Mouse (Mus musculus): Measurements from ENCODE around the gene S100a3. TPM values are rescaled to one million over a fixed set of nuclear protein-coding genes. Genes with fewer than 3 reads are reported as not detected.

The S100a3 gene
- polyA plus RNA-seq, 1 experiment: 1.9 TPM

DNA sequence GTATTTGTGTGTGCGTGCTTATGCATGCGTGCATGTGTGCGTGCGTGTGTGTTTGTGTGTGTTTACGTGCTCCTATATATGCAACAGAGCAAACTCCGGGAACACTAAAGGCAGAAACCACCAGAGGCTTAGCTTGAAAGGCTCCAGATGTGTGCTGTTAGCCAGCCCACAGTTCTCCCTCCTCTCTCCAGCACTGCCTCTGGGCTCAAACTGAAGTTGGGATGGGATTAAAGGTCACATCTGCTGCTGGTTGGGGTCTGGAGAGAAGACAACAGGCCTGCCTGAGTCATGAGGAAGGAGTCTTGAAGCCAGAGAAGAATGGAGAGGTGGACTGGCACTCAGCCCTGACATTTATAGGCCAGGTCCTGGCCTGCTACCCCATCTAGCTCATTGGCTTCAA lies 45.8 kb downstream of the S100a3 start:
- Histone ChIP-seq H3K27ac (ENCODE audit: insufficient read depth, low read length) (no peak overlapping the region), H3K4me3 (ENCODE audit: insufficient read depth, low read length) (no peak overlapping the region), H3K4me1 (ENCODE audit: control insufficient read depth, insufficient read depth, low read length) (peaks cover 5% of the 10 kb centered on the region)
- TF ChIP-seq POLR2A (IDR thresholded peaks at IDR 0.05; ENCODE audit: extremely low read depth, insufficient read depth, low read length) (no peak), CTCF (IDR thresholded peaks at IDR 0.05; ENCODE audit: extremely low read depth, insufficient read depth, low read length) (no peak)

GRCm38 (mm10) chr3:90607361-90607760 lies 47.0 kb downstream of the S100a3 start:
- no peak for TF ChIP-seq CTCF (IDR thresholded peaks at IDR 0.05; ENCODE audit: extremely low read depth, insufficient read depth, low read length)
- no peak for TF ChIP-seq POLR2A (IDR thresholded peaks at IDR 0.05; ENCODE audit: extremely low read depth, insufficient read depth, low read length)
- no peak overlapping the region for H3K27ac ChIP-seq (ENCODE audit: insufficient read depth, low read length)
- H3K4me3 ChIP-seq (ENCODE audit: insufficient read depth, low read length): no peak overlapping the region
- peaks cover 5% of the 10 kb centered on the region for H3K4me1 ChIP-seq (ENCODE audit: control insufficient read depth, insufficient read depth, low read length)

DNA sequence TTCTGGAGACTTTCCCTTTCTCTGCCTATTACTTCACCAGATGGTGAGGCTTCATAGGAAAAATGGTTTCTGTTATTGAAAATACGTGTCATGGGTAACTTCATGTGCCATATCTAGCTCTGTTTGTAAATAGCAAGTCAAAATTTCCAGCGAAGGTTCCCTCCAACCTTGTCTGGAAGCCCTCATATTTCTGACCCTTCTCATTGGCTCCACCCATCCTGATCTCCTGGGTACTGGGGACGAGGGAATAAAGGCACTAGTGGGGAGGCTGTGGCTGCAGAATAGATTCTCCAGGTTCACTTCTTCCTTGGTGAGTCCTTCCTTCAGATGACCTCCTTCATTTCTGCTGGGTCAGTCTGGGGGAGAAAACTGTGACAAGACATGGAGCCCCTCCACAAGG lies 47.8 kb downstream of the S100a3 start, which contains the start of gene S100a5:
Gene S100a5 (plus strand): TSS at position 301 of the 400 bp plus-strand sequence.
- Histone ChIP-seq H3K27ac (ENCODE audit: insufficient read depth, low read length) (no peak within 1 kb of the TSS), H3K4me3 (ENCODE audit: insufficient read depth, low read length) (no peak within 1 kb of the TSS), H3K4me1 (ENCODE audit: control insufficient read depth, insufficient read depth, low read length) (peaks cover 5% of the 10 kb centered on the region)
- no peak for TF ChIP-seq POLR2A (IDR thresholded peaks at IDR 0.05; ENCODE audit: extremely low read depth, insufficient read depth, low read length)
- no peak for TF ChIP-seq CTCF (IDR thresholded peaks at IDR 0.05; ENCODE audit: extremely low read depth, insufficient read depth, low read length)

- peaks cover 5% of the 10 kb centered on the region for H3K4me1 ChIP-seq (ENCODE audit: control insufficient read depth, insufficient read depth, low read length)
- H3K4me3 ChIP-seq (ENCODE audit: insufficient read depth, low read length): no peak overlapping the region
- no peak overlapping the region for H3K27ac ChIP-seq (ENCODE audit: insufficient read depth, low read length)
- TF ChIP-seq POLR2A (IDR thresholded peaks at IDR 0.05; ENCODE audit: extremely low read depth, insufficient read depth, low read length): no peak
- no peak for TF ChIP-seq CTCF (IDR thresholded peaks at IDR 0.05; ENCODE audit: extremely low read depth, insufficient read depth, low read length)
These were observed 48.7 kb downstream of the S100a3 start for GRCm38 (mm10) chr3:90609102-90609501.

- Histone ChIP-seq H3K4me3 (ENCODE audit: insufficient read depth, low read length) (no peak overlapping the region), H3K4me1 (ENCODE audit: control insufficient read depth, insufficient read depth, low read length) (peaks cover 1% of the 10 kb centered on the region; the same call in 1 of the 2 replicates), H3K27ac (ENCODE audit: insufficient read depth, low read length) (no peak overlapping the region)
- no peak for TF ChIP-seq POLR2A (IDR thresholded peaks at IDR 0.05; ENCODE audit: extremely low read depth, insufficient read depth, low read length)
- no peak for TF ChIP-seq CTCF (IDR thresholded peaks at IDR 0.05; ENCODE audit: extremely low read depth, insufficient read depth, low read length)
These were observed 51.1 kb downstream of the S100a3 start for GRCm38 (mm10) chr3:90611494-90611893.

DNA sequence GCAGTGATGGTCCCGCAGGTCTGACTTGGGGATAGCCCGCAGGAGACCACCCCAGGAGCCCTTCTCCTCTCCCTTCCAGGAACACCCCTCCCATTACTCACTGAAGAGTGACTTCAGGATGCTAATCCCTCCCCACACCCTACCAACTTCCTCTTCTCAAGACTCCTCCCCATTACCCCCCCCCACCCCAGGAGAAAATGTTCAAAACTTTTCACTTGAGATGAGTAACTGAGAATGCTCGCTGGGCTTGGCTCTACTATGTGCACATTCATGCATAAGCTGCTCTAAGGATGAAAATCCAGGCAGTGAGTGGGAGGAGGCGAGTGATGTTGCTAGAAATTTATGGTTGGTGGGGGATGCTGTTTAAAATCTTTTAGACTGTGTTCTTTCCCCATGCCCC lies 51.7 kb downstream of the S100a3 start:
- TF ChIP-seq CTCF (IDR thresholded peaks at IDR 0.05; ENCODE audit: extremely low read depth, insufficient read depth, low read length): no peak
- TF ChIP-seq POLR2A (IDR thresholded peaks at IDR 0.05; ENCODE audit: extremely low read depth, insufficient read depth, low read length): no peak
- Histone ChIP-seq H3K27ac (ENCODE audit: insufficient read depth, low read length) (no peak overlapping the region), H3K4me1 (ENCODE audit: control insufficient read depth, insufficient read depth, low read length) (peaks cover 1% of the 10 kb centered on the region; the same call in 1 of the 2 replicates), H3K4me3 (ENCODE audit: insufficient read depth, low read length) (no peak overlapping the region)

GRCm38 (mm10) chr3:90612728-90613291 lies 52.4 kb downstream of the S100a3 start, which contains the start of gene S100a6:
Gene S100a6 (plus strand): TSS chr3:90612882.
- peak within 1 kb of the TSS; percentile 30 for H3K4me3 ChIP-seq (ENCODE audit: insufficient read depth, low read length)
- TF ChIP-seq POLR2A (IDR thresholded peaks at IDR 0.05; ENCODE audit: extremely low read depth, insufficient read depth, low read length) (no peak), CTCF (IDR thresholded peaks at IDR 0.05; ENCODE audit: extremely low read depth, insufficient read depth, low read length) (peak; percentile 55)
- no peak within 1 kb of the TSS for H3K27ac ChIP-seq (ENCODE audit: insufficient read depth, low read length)
- peaks cover 1% of the 10 kb centered on the region; the same call in 1 of the 2 replicates for H3K4me1 ChIP-seq (ENCODE audit: control insufficient read depth, insufficient read depth, low read length)

DNA sequence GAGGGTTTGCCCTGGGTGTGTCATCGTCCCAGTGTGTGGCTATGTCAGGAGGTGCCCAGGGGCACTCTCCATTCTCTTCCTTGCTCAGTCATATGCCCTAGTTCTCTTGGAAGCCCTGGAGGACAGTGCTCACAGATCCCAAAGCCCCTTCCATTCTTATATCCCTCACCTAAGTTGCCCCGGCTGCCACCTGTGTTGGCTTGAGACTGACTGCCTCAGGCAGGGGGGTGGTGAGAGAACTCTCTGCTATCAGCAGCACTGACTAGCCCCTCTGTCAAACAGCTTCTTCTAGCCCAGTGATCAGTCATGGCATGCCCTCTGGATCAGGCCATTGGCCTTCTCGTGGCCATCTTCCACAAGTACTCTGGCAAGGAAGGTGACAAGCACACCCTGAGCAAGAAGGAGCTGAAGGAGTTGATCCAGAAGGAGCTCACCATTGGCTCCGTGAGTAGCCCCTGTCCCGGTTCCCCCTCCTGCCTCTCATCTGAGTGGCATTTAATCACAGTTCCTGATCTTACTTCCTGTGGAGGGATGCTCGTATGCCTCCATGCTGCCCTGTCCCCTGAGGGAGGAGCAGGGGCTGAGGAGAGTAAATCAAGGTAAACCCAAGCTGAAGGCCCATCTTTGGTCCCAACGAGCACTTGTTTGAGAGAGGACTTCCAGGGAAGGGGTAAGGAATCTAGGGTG lies 53.2 kb downstream of the S100a3 start:
- TF ChIP-seq CTCF (IDR thresholded peaks at IDR 0.05; ENCODE audit: extremely low read depth, insufficient read depth, low read length): no peak
- no peak for TF ChIP-seq POLR2A (IDR thresholded peaks at IDR 0.05; ENCODE audit: extremely low read depth, insufficient read depth, low read length)
- Histone ChIP-seq H3K27ac (ENCODE audit: insufficient read depth, low read length) (no peak overlapping the region), H3K4me3 (ENCODE audit: insufficient read depth, low read length) (peak overlapping the region; percentile 30; the same call in 1 of the 2 replicates), H3K4me1 (ENCODE audit: control insufficient read depth, insufficient read depth, low read length) (peaks cover 1% of the 10 kb centered on the region; the same call in 1 of the 2 replicates)

DNA sequence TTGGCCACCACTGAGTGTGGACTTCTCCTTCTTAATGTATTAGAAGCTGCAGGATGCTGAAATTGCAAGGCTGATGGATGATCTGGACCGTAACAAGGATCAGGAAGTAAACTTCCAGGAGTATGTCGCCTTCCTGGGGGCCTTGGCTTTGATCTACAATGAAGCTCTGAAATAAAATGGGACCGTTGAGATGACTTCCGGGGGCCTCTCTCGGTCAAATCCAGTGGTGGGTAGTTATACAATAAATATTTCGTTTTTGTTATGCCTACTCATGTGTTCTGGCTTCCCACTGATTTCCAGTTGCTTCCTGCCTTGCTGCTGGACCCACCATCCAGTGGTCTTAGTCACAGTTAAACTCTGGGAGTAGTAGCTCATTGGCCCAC lies 53.8 kb downstream of the S100a3 start:
- no peak for TF ChIP-seq CTCF (IDR thresholded peaks at IDR 0.05; ENCODE audit: extremely low read depth, insufficient read depth, low read length)
- TF ChIP-seq POLR2A (IDR thresholded peaks at IDR 0.05; ENCODE audit: extremely low read depth, insufficient read depth, low read length): no peak
- no peak overlapping the region for H3K27ac ChIP-seq (ENCODE audit: insufficient read depth, low read length)
- H3K4me3 ChIP-seq (ENCODE audit: insufficient read depth, low read length): no peak overlapping the region
- H3K4me1 ChIP-seq (ENCODE audit: control insufficient read depth, insufficient read depth, low read length): peaks cover 1% of the 10 kb centered on the region; the same call in 1 of the 2 replicates

All from cortical plate, adult 2 months (tissue).